Mouse (Mus musculus) liver, embryonic 18 days (tissue): ENCODE measurements around the gene Olfr1024. TPM values are rescaled to one million over a fixed set of nuclear protein-coding genes. Genes with fewer than 3 reads are reported as not detected.

Source experiments
- polyA plus RNA-seq: library from polyadenylated mRNA; depleted of rRNA; stranded (reverse); fragments of >200 nt; gene quantifications from 2 replicates; pipeline ENCODE4 v1.2.3, GENCODE M21; 2012; rRNA removed

The Olfr1024 gene
- polyA plus RNA-seq: not detected in 2 replicates

GRCm38 (mm10) chr2:85904952-85905351 is at the start of gene Olfr1024:
Gene Olfr1024, minus strand, starts transcription at chr2:85905052.

DNA sequence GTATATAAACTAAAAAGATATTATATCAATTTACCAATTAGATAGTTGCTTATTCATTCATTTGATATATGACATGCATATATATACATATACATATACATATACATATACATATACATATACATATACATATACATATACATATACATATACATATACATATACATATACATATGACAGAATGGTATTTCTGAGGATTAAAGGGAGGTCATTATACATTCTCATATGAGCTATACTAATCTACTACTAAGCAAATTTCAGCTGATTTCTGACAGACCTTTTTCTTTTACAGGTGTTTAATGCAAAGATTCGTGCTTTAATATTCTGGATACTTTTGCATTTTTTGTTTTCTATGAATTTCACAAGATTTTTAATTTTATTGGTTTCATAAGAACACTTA is 45.3 kb upstream of the Olfr1024 start, which contains the start of gene Olfr1028:
Gene Olfr1028, plus strand, starts transcription at position 301 of the 400 bp plus-strand sequence.

GRCm38 (mm10) chr2:85921258-85921657 is 16.4 kb upstream of the Olfr1024 start, which contains the start of gene Olfr1026:
Gene Olfr1026, plus strand, starts transcription at chr2:85921558.

GRCm38 (mm10) chr2:85914893-85915292 is 10.0 kb upstream of the Olfr1024 start, which contains the start of gene Olfr1025-ps1:
Gene Olfr1025-ps1, plus strand, starts transcription at chr2:85915193.

GRCm38 (mm10) chr2:85885340-85885739 is 19.5 kb downstream of the Olfr1024 start, which contains the start of gene Olfr1023:
Gene Olfr1023, plus strand, starts transcription at chr2:85885640.

DNA sequence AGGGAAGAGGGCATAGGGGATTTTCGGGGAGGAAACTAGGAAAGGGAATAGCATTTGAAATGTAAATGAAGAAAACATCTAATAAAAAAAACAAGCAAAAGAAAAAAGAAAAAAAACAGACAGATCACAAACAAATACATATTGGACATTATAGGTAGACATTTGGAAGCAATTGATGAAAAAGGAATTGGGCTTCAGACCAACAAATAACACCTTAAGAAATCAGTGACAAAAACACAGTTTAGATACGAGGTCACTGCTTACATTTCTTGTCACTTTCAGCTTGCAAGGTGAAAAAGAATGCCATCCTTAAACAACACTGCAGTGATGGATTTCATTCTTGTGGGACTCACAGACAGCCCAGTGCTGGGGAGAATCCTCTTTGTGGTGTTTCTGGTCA is 36.6 kb downstream of the Olfr1024 start, which contains the start of gene Olfr1022:
Gene Olfr1022, plus strand, starts transcription at position 301 of the 400 bp plus-strand sequence.

Other genes starting within 250 kb of the Olfr1024 start
- not detected in 2 replicates for gene Olfr154, start 240.6 kb downstream of the Olfr1024 start, polyA plus RNA-seq
- gene Olfr1006, start 226.3 kb downstream of the Olfr1024 start, polyA plus RNA-seq: not detected in 2 replicates
- gene Olfr1008, start 215.6 kb downstream of the Olfr1024 start, polyA plus RNA-seq: not detected in 2 replicates
- gene Olfr1009, start 189.6 kb downstream of the Olfr1024 start, polyA plus RNA-seq: not detected in 2 replicates
- gene Olfr1012, start 142.3 kb downstream of the Olfr1024 start, polyA plus RNA-seq: not detected in 2 replicates
- gene Olfr1013, start 138.0 kb downstream of the Olfr1024 start, polyA plus RNA-seq: not detected in 2 replicates
- not detected in 2 replicates for gene Olfr1014, start 132.3 kb downstream of the Olfr1024 start, polyA plus RNA-seq
- not detected in 2 replicates for gene Olfr1015, start 123.0 kb downstream of the Olfr1024 start, polyA plus RNA-seq
- gene Olfr1016, start 102.5 kb downstream of the Olfr1024 start, polyA plus RNA-seq: not detected in 2 replicates
- gene Olfr1018, start 86.6 kb downstream of the Olfr1024 start, polyA plus RNA-seq: not detected in 2 replicates
- gene Olfr1019, start 59.6 kb downstream of the Olfr1024 start, polyA plus RNA-seq: not detected in 2 replicates
- gene Olfr1020, start 58.0 kb downstream of the Olfr1024 start, polyA plus RNA-seq: not detected in 2 replicates
- gene Olfr1022, start 36.5 kb downstream of the Olfr1024 start, polyA plus RNA-seq: not detected in 2 replicates
- gene Olfr1023, start 19.4 kb downstream of the Olfr1024 start, polyA plus RNA-seq: not detected in 2 replicates
- not detected in 2 replicates for gene Olfr1025-ps1, start 10.1 kb upstream of the Olfr1024 start, polyA plus RNA-seq
- gene Olfr1026, start 16.5 kb upstream of the Olfr1024 start, polyA plus RNA-seq: not detected in 2 replicates
- gene Olfr1028, start 45.4 kb upstream of the Olfr1024 start, polyA plus RNA-seq: not detected in 2 replicates
- not detected in 2 replicates for gene Olfr1029, start 68.8 kb upstream of the Olfr1024 start, polyA plus RNA-seq
- gene Olfr1030, start 74.2 kb upstream of the Olfr1024 start, polyA plus RNA-seq: not detected in 2 replicates
- gene Olfr1031, start 85.3 kb upstream of the Olfr1024 start, polyA plus RNA-seq: not detected in 2 replicates
- not detected in 2 replicates for gene Olfr1032, start 100.5 kb upstream of the Olfr1024 start, polyA plus RNA-seq
- 3.3 and 3.4 TPM in 2 replicates for gene Olfr1033, start 115.6 kb upstream of the Olfr1024 start, polyA plus RNA-seq
- gene Olfr1034, start 140.8 kb upstream of the Olfr1024 start, polyA plus RNA-seq: 0.94 and 1.0 TPM in 2 replicates
- not detected in 2 replicates for gene Olfr1036, start 168.9 kb upstream of the Olfr1024 start, polyA plus RNA-seq
- not detected in 2 replicates for gene Olfr1037, start 182.3 kb upstream of the Olfr1024 start, polyA plus RNA-seq
- gene Olfr1039, start 230.9 kb upstream of the Olfr1024 start, polyA plus RNA-seq: not detected in 2 replicates
- gene Olfr1040, start 241.7 kb upstream of the Olfr1024 start, polyA plus RNA-seq: not detected in 2 replicates